Mouse (Mus musculus): ENCODE measurements around the gene Tcp1. TPM values are rescaled to one million over a fixed set of nuclear protein-coding genes. Genes with fewer than 3 reads are reported as not detected.
A peak's percentile ranks its signal among the peaks of the same experiment; 100 is the strongest.
"Not testable (repeated sequence)": the region's sequence is repeated elsewhere in the genome, so short reads cannot be mapped to it uniquely, and the experiment has no call there.

Gene Tcp1
- polyA plus RNA-seq (2017; shearing (Covaris generic)): 100 to 1,000 TPM; 259 to 267 TPM

DNA sequence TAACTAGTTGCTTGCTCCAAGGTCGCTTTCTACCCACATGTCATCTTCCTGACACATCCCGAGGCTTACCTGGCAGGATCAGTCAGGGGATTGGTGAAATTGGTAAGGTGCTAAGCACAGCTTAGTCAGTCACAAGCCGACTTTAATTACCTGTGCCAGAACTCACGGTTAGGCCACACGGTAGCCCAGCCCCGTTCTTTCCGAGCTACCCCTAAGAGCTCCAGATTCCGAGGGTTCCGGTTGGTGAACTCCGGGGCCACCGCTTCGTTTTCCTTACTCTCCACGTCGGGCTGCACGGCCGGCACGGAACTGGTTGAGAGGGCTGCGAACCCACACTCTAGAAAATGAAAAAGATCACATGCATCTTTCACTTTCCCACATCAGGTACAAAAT lies at the start of gene Tcp1:
Tcp1 (plus strand) TSS at position 214 of the 393 bp plus-strand sequence.
- no peak for ATAC-seq

DNA sequence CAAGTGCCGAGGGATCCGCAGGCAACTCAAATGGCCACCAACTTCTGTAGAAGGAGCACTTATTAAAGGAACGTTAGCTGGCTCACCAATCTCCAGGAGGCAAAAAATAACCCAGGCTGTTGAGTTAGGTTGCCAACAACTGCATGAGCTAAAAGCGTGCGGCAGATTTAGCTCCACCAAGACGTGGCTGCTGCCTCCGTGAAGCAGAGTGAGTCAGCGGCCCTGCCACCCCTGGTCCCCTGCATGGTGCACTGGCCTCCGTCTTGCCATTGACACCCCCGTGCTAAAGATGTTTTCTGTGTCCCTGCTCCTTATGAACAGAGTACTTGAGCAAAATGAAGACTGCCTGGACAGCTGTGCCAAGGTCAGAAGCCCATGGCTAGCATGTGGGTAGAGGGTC lies 48.6 kb upstream of the Tcp1 start:
- no peak for ATAC-seq

DNA sequence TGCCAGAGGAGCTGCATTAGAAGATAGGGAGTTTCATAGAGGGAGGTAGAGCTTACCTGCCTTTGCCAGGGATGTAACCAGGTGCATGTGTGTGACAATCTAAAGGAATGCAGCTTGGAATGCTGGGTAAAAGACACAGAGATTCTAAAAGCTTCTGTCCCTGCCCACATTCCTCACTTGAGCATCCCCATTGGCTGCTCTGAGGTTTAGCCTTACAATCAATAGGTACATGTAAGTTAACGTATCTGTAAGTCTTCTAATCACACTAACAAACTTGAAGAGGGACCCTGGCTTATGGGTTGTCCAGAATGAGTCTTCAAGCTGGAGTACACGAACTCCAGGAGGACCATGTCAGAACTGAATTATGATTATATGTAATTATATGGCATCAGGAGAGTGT lies 47.5 kb upstream of the Tcp1 start, which contains the start of gene Mas1:
Mas1 (minus strand) TSS at position 101 of the 400 bp plus-strand sequence.
- ATAC-seq: no peak

DNA sequence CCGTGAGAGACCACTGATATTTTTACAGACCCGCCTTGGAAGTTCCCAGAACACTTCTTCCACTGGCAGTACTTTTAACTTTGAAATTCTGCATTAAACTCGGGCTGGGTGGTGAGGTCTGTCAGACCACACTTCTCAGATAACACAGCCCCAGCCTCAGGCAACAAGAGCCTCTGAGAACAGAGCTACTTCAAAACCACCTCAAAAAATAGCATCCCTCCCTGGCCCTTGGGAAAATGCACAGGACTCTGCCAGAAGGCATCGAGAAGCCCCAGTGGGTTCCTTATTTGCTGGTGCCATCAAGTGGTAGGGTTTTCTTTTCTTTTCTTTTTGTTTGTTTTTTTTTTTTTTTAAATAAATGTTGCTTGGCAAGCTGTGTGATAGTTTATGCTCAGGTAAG lies 46.9 kb upstream of the Tcp1 start:
- no peak for ATAC-seq

DNA sequence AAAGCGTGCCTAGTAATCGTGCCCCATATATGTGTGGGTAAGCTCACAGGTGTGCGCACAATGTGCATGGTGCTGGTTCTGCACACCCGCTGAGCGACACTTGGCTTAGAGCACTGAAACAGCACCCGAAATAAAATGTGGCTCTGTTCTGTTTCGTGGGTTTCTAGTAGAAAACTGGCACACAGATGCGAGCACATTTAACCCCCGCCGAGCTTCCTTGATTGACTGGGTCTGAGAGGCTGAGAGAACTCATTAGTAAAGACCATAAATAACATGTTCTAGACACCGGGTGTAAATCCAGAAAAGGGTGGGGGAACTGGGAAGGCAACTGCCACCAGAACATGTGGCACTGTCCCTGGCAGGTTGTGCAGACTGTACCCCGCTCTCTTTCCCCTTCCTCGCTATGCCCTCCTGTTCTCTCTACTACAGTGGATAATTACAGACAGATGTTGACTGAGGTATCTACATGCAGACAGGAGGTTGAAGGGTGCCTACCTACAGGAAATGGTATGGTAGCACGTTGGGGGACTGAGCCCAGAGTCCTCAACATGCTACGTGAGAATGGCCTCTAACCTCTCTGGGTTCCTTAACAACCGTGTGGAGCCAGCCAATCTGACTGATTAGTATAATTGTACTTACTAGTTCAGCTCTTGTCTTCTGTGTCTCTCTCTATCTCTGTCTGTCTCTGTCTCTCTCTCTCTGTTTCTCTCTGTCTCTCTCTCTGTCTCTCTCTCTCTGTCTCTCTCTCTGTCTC lies 43.0 kb upstream of the Tcp1 start:
- no peak for ATAC-seq

DNA sequence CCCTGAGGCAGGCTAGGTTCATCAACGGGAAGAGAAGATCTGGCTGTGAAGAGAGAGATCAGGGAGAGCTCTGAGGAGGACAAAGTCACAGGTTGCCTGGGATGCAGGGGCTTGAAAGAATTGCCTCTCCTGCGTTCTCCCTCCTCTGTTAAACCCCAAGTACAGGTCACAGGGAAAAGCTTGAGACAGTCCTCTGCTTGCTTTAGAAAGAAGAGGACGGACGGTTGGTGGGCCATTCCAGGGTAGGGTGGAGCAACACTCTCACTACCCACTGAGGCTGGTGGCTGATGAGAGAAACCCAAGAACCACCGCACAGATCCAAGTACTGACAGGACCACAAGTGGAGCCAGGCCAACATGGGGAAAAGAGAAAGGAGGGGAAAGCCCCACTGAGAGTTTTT lies 39.8 kb upstream of the Tcp1 start, which contains the start of gene Mrgprh:
Mrgprh (plus strand) TSS at position 301 of the 400 bp plus-strand sequence.
- no peak for ATAC-seq

DNA sequence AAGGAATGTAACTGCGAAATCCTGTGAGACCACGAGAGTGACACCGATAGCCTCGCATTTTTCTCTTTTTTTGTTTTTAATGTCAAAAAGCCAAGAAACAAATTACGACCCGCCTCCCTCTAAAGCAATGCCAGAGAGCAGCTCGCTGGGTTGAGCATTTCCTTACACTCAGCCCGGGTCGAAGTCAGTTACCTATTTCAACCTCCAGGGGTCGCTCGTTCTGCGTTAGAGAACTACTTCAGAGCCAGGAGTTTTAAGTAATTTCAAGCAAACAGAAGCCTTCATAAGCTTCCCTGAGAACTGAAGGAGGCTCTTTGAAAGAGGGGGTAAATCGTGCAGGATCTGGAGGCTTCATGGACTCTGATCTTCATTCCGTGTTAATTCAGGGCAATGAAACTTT lies 35.3 kb upstream of the Tcp1 start:
- ATAC-seq: peak; percentile 88

DNA sequence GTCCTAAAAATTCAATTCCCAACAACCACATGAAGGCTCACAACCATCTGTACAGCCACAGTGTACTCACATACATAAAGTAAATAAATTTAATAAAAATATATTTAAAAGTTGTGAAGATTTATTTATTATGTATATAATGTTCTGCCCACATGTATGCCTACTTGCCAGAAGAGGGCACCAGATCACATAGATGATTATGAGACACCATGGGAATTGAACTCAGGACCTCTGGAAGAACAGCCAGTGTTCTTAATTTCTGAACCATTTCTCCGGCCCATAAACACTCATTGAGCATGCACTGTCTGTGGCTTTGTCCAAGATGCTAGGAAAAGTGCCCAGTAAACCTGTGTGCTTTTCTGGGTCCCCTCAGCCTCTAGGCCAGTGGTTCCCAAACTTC lies 34.3 kb upstream of the Tcp1 start:
- ATAC-seq: no peak

DNA sequence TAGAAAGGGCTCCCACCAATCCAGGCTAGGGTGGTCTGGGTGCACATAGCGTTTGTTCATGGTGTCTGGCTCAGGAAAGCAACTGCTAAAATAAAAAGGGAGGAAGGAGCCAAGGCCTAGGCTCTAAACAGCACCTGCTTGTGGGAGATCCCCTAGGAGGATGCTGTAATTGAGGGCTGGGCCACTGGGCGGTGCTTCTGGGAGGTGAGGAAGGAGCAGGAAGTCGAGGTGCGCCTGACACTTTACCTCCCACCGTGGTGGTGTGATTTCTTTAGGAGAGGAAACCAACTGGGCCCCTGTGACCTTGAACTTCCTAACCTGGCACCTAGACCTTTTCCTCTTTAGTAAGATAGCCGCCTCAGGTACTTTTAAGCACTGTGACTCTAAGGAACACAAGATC lies 28.9 kb upstream of the Tcp1 start:
- peak; percentile 100 for ATAC-seq

DNA sequence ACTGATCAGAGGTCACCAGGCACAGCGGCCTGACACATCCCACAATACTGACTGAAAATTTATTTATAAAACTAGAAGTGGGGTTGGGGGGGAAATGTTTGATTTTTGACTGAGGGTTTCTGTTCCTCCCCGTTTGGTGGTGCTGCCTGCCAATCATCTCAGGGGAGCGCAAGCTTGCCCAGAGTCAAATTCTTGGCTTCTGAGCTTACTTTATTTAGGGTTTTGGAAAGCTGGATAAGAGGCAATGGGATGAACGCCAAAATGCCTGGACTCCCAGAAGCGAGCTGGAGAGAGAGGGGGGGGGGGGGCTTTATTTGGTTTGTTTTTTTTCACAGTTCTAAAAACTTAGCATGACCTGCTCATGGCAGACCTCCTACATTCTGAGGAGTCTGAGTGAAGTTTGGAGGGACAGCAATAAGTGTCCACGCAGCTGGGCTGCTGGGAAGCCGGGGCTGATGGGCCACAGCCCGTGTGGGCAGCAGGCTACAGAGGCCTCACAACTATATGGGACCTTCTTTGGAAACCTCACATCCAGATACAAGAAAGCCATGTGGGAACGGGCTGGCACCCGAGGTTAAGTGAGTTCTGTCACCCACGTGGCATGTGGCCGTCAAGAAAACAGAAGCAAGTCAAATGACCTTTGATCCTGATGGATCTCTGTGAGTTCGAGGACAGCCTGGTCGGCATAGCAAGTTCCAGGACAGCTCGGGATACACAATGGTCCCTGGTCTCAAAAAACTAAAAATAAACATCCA lies 28.3 kb upstream of the Tcp1 start:
- ATAC-seq: no peak

DNA sequence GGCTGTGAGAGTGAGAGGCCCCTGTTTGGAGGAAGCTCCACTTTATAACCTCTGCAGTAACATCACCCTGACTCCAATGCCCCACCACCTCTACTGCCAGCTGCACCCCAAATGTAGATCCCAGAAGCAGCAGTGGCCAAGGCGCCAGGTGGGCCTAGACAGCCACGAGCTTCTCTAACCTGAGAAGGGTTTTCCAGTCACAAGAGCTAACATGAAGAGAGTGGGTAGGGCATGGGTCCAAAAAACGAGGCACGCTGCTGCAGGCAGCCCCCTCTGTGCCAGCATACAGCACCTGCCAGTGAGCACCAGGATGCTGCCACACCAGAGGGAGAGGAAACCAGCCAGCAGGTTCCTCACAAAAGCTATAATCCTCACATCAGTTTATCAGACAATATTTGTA lies 24.4 kb upstream of the Tcp1 start:
- no peak for ATAC-seq

DNA sequence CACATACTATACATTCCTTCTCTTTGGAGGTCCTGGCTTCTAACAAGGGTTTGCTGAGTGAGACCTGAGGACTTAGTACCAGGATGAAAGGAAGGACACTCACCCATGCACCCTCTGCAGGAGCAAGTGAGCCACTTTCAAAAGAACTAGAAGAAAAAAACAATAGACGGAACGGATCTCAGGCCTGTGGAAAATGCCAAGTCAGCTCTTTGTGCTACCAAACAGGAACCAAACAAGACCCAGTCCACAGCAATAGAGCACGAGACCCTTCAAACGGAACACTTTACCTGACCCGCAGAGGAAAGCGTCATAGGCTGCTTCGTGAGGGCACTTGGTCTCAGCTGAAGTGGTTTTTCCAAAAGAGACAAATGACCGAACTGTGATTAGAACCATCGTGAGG lies 23.5 kb upstream of the Tcp1 start:
- peak; percentile 28 for ATAC-seq

DNA sequence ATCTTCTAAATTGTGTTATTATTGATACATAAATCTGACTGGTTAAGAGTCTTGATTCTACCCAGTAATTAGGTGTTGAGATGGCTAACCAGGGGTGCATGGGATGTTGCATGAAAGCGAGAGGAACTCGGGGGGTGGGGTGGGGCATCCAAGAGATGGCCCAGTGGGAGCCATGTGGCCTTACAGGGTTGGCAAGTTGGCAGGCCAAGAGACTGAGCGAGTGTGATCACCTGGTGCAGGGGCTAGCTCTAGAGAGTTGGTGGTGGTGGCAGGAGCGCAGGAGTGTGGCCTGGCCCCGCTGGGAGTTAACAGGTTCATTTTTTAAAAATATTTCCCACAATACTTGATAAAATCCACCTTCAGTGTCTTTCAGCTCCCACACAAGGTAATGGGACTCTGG lies 17.8 kb upstream of the Tcp1 start:
- no peak for ATAC-seq

DNA sequence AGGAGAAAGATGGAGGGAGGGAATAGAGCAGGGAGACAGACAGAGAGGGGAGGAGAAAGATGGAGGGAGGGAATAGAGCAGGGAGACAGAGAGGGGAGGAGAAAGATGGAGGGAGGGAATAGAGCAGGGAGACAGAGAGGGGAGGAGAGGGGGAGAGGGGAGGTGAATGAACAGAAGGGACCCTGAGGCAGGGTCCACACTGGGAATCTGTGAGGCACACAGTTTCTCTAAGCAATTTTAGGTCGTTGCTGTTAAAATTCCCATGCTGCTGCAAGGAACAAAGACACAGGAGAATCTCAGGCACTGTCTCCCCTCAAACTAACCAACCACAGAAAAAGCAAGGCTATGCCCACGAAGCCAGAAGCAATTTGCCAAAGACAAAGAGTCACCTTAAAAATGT lies 16.9 kb upstream of the Tcp1 start:
- not testable (repeated sequence) for ATAC-seq

DNA sequence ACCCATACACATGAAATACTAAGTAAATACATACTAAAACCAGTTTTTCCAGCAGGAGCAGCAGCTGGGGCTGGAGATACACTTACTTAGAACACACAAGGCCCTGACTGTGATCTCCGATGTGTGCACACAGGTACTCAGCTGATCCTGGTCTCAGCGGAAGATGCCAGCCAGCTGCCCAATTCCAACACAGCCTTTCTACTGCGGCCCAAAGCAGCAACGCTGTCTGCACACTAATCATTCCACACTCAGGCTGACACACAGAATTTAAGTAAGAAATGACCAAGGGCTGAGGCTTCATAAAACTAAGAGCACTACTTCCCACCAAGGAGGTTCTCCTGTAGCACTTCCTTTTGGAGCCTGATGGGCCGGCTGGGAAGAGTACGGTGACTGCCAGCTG lies 13.2 kb upstream of the Tcp1 start:
- no peak for ATAC-seq

DNA sequence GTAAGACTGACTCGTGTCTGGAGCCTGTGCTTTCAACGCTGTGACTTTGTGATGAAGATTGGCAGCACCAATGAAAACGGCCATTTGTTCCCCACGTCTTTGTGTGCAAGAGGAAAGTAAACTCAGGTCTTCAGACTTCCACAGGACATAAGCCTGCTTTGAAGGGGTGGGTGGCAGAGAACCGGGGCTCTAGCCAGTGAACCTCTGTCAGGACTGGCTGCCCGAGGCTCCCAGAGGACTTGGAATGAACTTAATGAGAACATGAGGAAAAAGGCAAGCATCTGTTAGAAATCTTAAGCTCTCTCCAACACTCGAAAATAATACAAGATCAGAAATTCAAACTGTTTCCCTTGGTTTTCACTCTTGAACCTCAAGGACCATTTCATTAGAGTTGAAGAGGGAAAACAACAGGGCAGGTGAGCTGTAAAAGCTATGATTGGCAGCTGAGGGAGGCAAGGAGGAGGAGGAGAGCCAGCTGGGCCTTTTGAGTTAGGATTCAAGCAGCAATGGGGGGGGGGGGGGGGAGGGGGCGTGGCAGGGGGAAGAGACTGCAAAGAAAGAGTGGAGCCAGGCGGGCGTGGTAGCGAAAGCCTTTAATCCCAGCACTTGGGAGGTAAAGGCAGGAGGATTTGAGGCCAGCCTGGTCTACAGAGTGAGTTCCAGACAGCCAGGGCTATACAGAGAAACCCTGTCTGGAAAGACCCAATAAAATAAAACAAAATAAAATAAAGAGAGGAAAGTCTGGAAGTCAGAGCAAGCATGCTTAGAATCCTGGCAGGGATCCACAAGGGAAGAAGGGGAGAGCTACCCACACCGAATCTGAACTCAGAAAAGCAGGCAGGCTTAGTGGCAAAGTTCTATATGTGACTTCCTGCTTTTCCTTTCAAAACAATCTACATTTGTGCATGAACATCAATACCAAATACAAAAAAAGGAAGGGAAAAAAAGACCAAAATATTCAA lies 11.8 kb upstream of the Tcp1 start:
- ATAC-seq: no peak

DNA sequence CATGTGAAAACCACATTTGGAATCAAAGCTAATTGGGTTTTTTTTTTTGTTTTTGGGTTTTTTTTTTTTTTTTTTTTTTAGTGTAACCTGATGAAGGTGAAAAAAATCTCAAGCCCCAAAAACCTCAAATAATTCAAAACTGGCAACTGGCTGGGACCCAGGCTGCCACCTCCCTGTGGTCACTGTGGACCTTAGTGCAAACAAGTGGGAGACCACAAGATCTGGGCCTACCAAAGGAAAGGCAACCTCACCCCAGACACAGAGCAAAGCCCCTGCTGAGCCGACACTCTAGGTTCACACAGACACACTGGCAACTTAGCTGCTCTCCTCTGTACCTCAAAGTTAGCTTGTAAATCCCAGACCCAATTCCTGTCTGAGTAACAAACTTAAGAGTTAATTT lies 11.2 kb upstream of the Tcp1 start:
- ATAC-seq: no peak

DNA sequence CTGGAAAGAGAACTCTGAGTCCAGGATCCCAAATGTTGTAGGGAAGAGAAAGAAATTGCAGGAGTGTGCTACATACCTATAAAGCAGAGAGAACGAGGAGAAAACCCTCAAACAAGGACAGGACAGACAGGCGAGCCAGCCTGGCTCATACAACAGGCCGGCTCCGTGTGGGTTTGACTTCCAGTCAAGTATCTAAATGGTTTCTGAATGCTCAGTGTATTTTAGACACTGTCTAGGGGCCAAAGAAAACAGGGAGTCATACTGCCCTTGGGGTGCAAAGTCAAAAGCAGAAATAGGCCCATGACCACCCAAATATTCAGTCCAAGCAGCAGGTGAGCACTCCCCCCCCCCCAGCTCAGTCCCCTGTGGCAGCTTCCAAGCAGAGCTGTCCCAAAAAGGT lies 9.7 kb upstream of the Tcp1 start:
- no peak for ATAC-seq

DNA sequence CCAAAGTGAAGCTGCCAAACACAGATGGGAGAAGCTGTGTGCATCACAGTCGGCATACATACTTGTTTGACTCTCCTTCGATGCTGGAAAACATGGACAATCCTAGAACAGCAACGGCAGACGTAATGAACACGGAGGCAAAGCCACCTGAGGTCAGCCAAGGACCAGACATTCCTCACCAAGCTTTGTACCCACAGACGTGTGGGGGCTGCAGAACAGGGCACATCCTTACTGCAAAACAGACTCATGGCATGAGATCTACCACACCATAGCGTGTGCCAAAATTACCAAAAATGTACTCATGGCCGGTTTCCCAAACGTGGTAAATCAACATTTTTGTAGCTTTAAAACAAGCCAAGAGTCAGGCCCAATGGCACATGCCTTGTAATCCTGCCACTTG lies 9.1 kb upstream of the Tcp1 start:
- ATAC-seq: no peak

DNA sequence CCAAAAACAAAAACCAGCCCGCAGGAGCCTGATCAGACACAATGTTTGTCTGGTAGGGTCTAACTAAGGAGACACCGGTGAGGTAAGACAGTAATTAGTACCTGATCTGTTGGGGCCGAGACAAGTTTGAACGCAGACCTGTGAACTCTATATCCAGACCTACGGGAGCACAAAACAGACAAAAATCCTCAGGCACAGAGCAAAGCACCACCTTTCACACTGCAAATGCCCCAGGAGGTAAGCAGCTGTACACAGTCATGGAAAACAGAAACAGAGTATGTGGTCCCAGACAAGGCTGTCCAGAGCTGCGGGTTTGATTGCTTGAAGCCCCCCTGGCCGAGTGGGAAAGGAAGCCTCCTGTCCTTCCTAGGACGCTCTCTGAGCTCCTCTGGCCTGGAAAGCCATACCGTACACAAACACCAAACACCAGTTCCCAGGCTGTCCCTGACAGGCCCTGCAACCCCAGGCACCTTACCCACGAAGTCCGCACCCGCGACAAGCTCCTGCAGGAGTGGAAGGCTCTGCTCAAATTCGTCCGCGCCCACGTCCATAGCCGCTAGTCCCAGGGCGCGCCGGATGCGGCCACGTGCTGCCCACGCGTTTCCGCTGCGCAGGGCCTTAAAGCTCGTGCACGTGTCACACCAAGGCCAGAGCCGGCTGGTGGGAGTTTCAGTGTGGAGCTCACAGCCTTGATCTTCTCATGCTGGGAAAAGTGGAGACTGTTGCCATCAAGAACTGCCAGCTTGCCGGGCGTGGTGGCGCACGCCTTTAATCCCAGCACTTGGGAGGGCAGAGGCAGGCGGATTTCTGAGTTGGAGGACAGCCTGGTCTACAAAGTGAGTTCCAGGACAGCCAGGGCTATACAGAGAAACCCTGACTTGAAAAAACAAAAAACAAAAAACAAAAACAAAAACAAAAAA lies 5.9 kb upstream of the Tcp1 start, which contains the start of gene Pnldc1:
Pnldc1 (minus strand) TSS at position 870 of the 920 bp plus-strand sequence.
- no peak for ATAC-seq

DNA sequence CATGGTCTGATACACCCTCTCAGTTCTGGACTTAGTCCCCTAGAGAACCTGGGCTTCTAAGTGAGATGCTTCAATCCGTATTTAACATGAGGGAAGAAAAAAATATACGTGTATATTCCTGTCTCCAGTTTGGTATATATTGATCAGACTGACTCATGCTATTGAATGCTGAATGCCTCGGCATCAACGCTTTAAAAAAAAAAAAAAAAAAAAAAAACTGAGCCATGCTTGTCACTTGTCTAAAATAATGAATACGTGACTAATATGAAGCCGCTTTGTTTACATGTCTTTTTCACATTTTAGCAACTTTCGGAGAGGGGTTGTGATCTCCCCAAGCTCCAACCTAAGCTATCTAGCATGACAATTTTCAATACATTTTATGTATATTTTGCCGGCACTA lies 5.1 kb upstream of the Tcp1 start:
- no peak for ATAC-seq

All from activated CD4-positive, CD25-positive, alpha-beta regulatory T cell, adult 4 months (primary cell).